Mouse (Mus musculus) ZHBTc4 (cell line): Measurements from ENCODE around the gene Katnb1.
A peak's percentile ranks its signal among the peaks of the same experiment; 100 is the strongest.

Experiments
- DNase-seq: peaks from one replicate; pipeline ENCODE4 v3.0.0-alpha.2; 2011; ENCODE audit warnings: low read depth, low spot score

Katnb1 gene

GRCm38 (mm10) chr8:95084744-95085431 is 3.9 kb downstream of the Katnb1 start:
- DNase-seq = peak; percentile 72

GRCm38 (mm10) chr8:95085432-95086141 is 4.6 kb downstream of the Katnb1 start:
- no peak for DNase-seq

- DNase-seq = no peak
Measured at GRCm38 (mm10) chr8:95093574-95093973, 12.6 kb downstream of the Katnb1 start.

- peak; percentile 74 for DNase-seq
Measured at GRCm38 (mm10) chr8:95099009-95099408, 18.0 kb downstream of the Katnb1 start.

- no peak for DNase-seq
Measured at GRCm38 (mm10) chr8:95101972-95102371, 21.0 kb downstream of the Katnb1 start.

- DNase-seq = no peak
Measured at GRCm38 (mm10) chr8:95107306-95107705, 26.3 kb downstream of the Katnb1 start.

- DNase-seq = no peak
Measured at GRCm38 (mm10) chr8:95112594-95112993, 31.6 kb downstream of the Katnb1 start.

GRCm38 (mm10) chr8:95113108-95113507 is 32.1 kb downstream of the Katnb1 start:
- DNase-seq = no peak

GRCm38 (mm10) chr8:95113750-95114149 is 32.8 kb downstream of the Katnb1 start:
- DNase-seq = peak; percentile 71

GRCm38 (mm10) chr8:95123455-95123854 is 42.5 kb downstream of the Katnb1 start:
- DNase-seq = peak; percentile 76

- DNase-seq = no peak
Measured at GRCm38 (mm10) chr8:95126497-95126896, 45.5 kb downstream of the Katnb1 start.

GRCm38 (mm10) chr8:95127658-95128057 is 46.7 kb downstream of the Katnb1 start:
- no peak for DNase-seq

- no peak for DNase-seq
Measured at GRCm38 (mm10) chr8:95128750-95129260, 47.8 kb downstream of the Katnb1 start.

GRCm38 (mm10) chr8:95130966-95131537 is 50.1 kb downstream of the Katnb1 start:
- peak; percentile 58 for DNase-seq

GRCm38 (mm10) chr8:95131983-95132382 is 51.0 kb downstream of the Katnb1 start:
- no peak for DNase-seq

GRCm38 (mm10) chr8:95134186-95134585 is 53.2 kb downstream of the Katnb1 start:
- DNase-seq = peak; percentile 57

- no peak for DNase-seq
Measured at GRCm38 (mm10) chr8:95135242-95135641, 54.3 kb downstream of the Katnb1 start.

- DNase-seq = no peak
Measured at GRCm38 (mm10) chr8:95136218-95136617, 55.2 kb downstream of the Katnb1 start.

GRCm38 (mm10) chr8:95137201-95137600 is 56.2 kb downstream of the Katnb1 start:
- no peak for DNase-seq

GRCm38 (mm10) chr8:95137641-95138098 is 56.7 kb downstream of the Katnb1 start:
- peak; percentile 75 for DNase-seq

- no peak for DNase-seq
Measured at GRCm38 (mm10) chr8:95138341-95139050, 57.5 kb downstream of the Katnb1 start.

GRCm38 (mm10) chr8:95139051-95139365 is 58.0 kb downstream of the Katnb1 start:
- DNase-seq = no peak
